Mouse (Mus musculus) heart, adult 2 months (tissue): ENCODE data around the gene Pcdh19.

Experiments
- CTCF ChIP-seq: fragments of 200-600 bp; IDR thresholded peaks from 2 replicates; pipeline ENCODE4 v1.8.1; 2022; ENCODE audit warnings: antibody characterized with exemption, mild to moderate bottlenecking, moderate library complexity
- EP300 ChIP-seq: fragments of 200-500 bp; IDR thresholded peaks from 2 replicates; pipeline ENCODE4 v1.6.1; 2011; ENCODE audit warnings: low read depth, low read length, control low read depth; ENCODE audit not compliant: insufficient read depth
- POLR2A ChIP-seq: fragments of 200-500 bp; IDR thresholded peaks from 2 replicates; pipeline ENCODE4 v1.6.1; 2011; ENCODE audit warnings: mild to moderate bottlenecking, low read depth, low read length, control low read depth; ENCODE audit not compliant: insufficient read depth

DNA sequence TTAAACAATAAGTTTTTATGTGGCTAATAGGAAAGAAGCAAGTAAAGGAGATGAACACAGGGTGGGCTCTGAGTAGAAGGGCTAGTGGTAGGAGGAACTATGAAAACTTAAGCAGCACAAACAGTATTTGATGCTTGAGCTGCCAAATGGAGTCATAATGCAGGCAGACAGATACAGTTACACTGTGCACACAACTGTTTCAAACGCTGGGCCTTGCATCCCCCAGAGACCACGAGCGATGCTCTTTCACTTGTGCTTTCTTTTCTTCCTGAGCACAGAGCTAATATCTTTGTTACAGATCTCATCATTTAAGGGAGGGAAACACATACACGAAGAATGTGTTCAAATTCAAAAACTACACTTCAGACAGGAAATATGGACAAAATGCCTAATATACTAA lies 83.0 kb downstream of the Pcdh19 start:
- TF ChIP-seq EP300 (no peak), POLR2A (no peak), CTCF (no peak)
